Mouse (Mus musculus) bone marrow, adult 2 months (tissue): ENCODE measurements around the gene Flnb.

Experiments used
- CTCF ChIP-seq: fragments of 200-500 bp; IDR thresholded peaks from 2 replicates; pipeline ENCODE4 v1.5.1; 2011; ENCODE audit warnings: low read length, control low read depth; ENCODE audit not compliant: control insufficient read depth, insufficient read depth
- POLR2A ChIP-seq: fragments of 200-500 bp; IDR thresholded peaks from 2 replicates; pipeline ENCODE4 v1.6.1; 2011; ENCODE audit warnings: low read depth, mild to moderate bottlenecking, control low read depth, low read length, borderline replicate concordance; ENCODE audit not compliant: control insufficient read depth

DNA sequence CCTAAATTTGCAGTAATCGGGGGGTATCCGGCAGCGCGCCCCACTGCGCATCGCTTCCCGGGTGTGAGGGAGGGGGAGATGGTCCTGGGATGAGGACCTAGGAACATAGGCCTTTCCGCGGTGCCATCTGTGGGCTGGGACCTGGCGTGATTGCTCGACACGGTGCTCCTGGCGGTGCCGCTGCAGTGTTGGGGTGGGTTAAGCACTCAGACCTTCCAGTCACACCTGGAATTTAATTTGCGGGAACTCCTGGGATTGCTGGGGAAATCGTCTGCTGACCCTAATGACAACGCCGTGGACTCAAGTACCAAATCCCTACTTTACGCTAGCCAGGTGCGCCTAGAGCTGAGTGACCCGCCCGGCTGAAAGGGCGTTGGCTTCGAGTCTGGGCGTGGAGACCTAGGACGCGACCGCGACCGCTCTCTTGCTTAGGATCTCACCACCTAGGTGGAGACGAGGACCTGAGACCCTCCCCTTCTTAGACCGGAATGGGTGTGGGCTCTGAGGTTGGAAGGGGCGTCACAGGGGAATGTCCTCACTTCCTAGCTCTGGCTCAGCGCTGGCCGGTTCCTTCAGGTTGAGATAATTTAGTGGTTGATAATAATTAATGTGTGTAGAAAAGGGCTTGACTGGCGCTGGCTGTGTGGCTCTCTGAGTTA lies 835 bp downstream of the Flnb start:
- TF ChIP-seq CTCF: no peak
- TF ChIP-seq POLR2A: no peak
